Comparison of ENCODE assay signal across 8 mouse cellular contexts in the genomic region with DNA sequence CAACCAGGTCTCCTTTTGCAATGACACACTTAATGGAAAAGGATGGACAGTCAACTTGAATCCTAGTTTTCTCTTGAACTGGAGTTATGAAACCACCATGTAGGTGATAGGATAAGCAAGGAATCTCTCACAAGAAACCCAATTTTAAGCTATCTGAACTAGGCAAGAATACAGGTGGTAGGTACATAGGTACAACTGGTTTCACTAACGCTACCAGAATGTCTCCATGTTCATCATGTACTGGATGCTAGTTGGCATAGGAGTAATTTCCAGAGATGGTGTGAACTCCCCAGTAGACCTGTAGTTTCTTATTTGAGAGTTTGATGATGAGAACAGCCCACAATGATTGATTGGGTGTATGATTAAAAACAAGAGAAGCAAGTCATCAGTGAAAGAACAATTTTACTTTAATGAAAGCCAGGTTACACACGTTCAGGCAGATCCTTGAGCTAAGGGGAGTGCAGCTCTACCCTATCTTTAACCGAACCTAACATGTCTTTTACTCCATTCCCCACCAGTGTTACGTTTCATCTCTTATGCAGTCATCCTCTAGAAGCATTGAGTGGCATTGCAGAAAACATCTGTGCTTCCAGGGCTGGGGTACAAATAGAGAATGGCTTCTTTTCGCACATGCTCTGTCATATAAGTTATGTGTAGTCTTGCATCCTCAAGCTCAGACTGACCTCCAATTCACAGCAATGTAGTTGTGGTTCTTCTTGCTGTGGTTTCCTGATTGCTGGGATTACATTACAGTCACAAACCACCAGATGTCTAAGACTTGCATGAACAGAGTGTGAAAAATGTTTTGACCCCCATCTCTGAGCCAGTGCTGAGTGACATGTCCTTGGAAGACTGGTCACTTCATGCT. TPM values are rescaled to one million over a fixed set of nuclear protein-coding genes. Genes with fewer than 3 reads are reported as not detected.
DNase-seq lines count a peak whose midpoint lies in the region; ATAC-seq lines count a peak whose summit lies in the region.

No protein-coding gene starts in this region.

- H3K9me3 ChIP-seq in forebrain, embryonic 14.5 days (replicated peaks; ENCODE audit: control insufficient read depth, low read length): no peaks in the 10 kb centered on the region
- no peaks in the 10 kb centered on the region for H3K9me3 ChIP-seq in liver, embryonic 13.5 days (replicated peaks)

- H3K27ac ChIP-seq in forebrain, embryonic 14.5 days (ENCODE audit: low read depth, low read length): 0 out of 2 replicates have a peak overlapping the region, but pooled peaks have one; percentile 34
- peak overlapping the region; percentile 99 for H3K27ac ChIP-seq in liver, embryonic 13.5 days

- DNase-seq in adrenal gland, adult 2 months: peak; percentile 42
- DNase-seq in adrenal gland, postnatal 4 days (ENCODE audit: low spot score in 2 of 2): no peak
- DNase-seq in ES-CJ7 (ENCODE audit: low read depth, low spot score): peak; percentile 49
- no peak for DNase-seq in forebrain, embryonic 14.5 days (ENCODE audit: low spot score)
- DNase-seq in liver, embryonic 13.5 days: peak; percentile 6
- DNase-seq in MN1 (ENCODE audit: low spot score): no peak
- no peak for DNase-seq in spleen, postnatal 10 days (ENCODE audit: low spot score in 2 of 2)
- DNase-seq in lung, postnatal 14 days: no peak

- peak overlapping the region; percentile 67 for H3K4me2 ChIP-seq in forebrain, embryonic 14.5 days (ENCODE audit: low read length)
- H3K4me2 ChIP-seq in liver, embryonic 13.5 days: peak overlapping the region; percentile 75

- H3K4me1 ChIP-seq in forebrain, embryonic 14.5 days (ENCODE audit: control insufficient read depth, insufficient read depth, low read length): peaks cover 15% of the 10 kb centered on the region
- H3K4me1 ChIP-seq in liver, embryonic 13.5 days (replicated peaks): peaks cover 49% of the 10 kb centered on the region

- H3K9ac ChIP-seq in forebrain, embryonic 14.5 days (ENCODE audit: low read length): peak overlapping the region; percentile 78; the same call in 1 of the 2 replicates
- H3K9ac ChIP-seq in liver, embryonic 13.5 days: peak overlapping the region; percentile 91

- peaks cover 45% of the 10 kb centered on the region for H3K36me3 ChIP-seq in forebrain, embryonic 14.5 days (ENCODE audit: control insufficient read depth, insufficient read depth, low read length)
- peaks cover 49% of the 10 kb centered on the region for H3K36me3 ChIP-seq in liver, embryonic 13.5 days

- no peak for ATAC-seq in forebrain, embryonic 14.5 days
- no peak for ATAC-seq in liver, embryonic 13.5 days (ENCODE audit: low read depth)

- H3K27me3 ChIP-seq in forebrain, embryonic 14.5 days (replicated peaks; ENCODE audit: control insufficient read depth, insufficient read depth, low read length): no peaks in the 10 kb centered on the region
- no peaks in the 10 kb centered on the region for H3K27me3 ChIP-seq in liver, embryonic 13.5 days

- WGBS in forebrain, embryonic 14.5 days: 41% methylated on average over 5 of the region's 5 CpGs
- 38% methylated on average over 5 of the region's 5 CpGs for WGBS in liver, embryonic 13.5 days (ENCODE audit: insufficient replicate concordance)

- H3K4me3 ChIP-seq in forebrain, embryonic 14.5 days (ENCODE audit: low read depth, low read length): peak overlapping the region; percentile 67
- H3K4me3 ChIP-seq in liver, embryonic 13.5 days (replicated peaks): peak overlapping the region; percentile 70

RNA-seq across cellular contexts. Expression of a gene that starts 2.0 kb away (rescaled TPM):
- 100 to 1,000 TPM in 1 of 2 experiments, 10 to 100 TPM in 1; 95.5 to 132 TPM for total RNA-seq in adrenal gland, adult 2 months (2021)
- 4.1 and 4.7 TPM in 2 replicates for polyA plus RNA-seq in adrenal gland, adult 2 months (2012; rRNA removed)
- 10 to 100 TPM; 76.2 to 81.3 TPM for total RNA-seq in adrenal gland, postnatal 4 days (2021)
- polyA plus RNA-seq in forebrain, embryonic 14.5 days (2014; fragmentation: Nextera tagmentation; extraction: Ambion mirVana): 150 and 167 TPM in 2 replicates
- 96.7 and 119 TPM in 2 replicates for polyA plus RNA-seq in liver, embryonic 13.5 days (2015; fragmentation: Nextera tagmentation; extraction: Ambion mirVana)

RNA-seq across cellular contexts. Expression of a gene that starts 16.6 kb away (rescaled TPM):
- total RNA-seq in adrenal gland, adult 2 months (2021): 100 to 1,000 TPM; 319 to 336 TPM
- 27.4 and 28.2 TPM in 2 replicates for polyA plus RNA-seq in adrenal gland, adult 2 months (2012; rRNA removed)
- total RNA-seq in adrenal gland, postnatal 4 days (2021): 100 to 1,000 TPM; 475 to 530 TPM
- polyA plus RNA-seq in forebrain, embryonic 14.5 days (2014; fragmentation: Nextera tagmentation; extraction: Ambion mirVana): 284 and 334 TPM in 2 replicates
- 177 and 260 TPM in 2 replicates for polyA plus RNA-seq in liver, embryonic 13.5 days (2015; fragmentation: Nextera tagmentation; extraction: Ambion mirVana)

Comparison
In these comparisons a context has a peak if more than half of its experiments do, and no peak if none do; other contexts are left out.
1. DNase-seq: peak in adrenal gland, adult 2 months (single experiment), ES-CJ7 (single experiment) and liver, embryonic 13.5 days (single experiment); none in adrenal gland, postnatal 4 days (0 of 2), forebrain, embryonic 14.5 days (single experiment), MN1 (single experiment), spleen, postnatal 10 days (0 of 2) and lung, postnatal 14 days (single experiment).
2. RNA of a gene that starts 2.0 kb away (polyA plus RNA-seq): 150 to 167 TPM in forebrain, embryonic 14.5 days and 96.7 to 119 TPM in liver, embryonic 13.5 days; 4.1 to 4.7 TPM in adrenal gland, adult 2 months; every median in the first group is over 10 times any median in the second.